Mouse (Mus musculus): ENCODE results near the gene Babam2.

The Babam2 gene

GRCm38 (mm10) chr5:31987541-31988307 is 290.2 kb downstream of the Babam2 start:
- DNase-seq (ENCODE audit: low spot score in 2 of 2): no peak

- DNase-seq (ENCODE audit: low spot score in 2 of 2): no peak
These were observed 299.9 kb downstream of the Babam2 start for GRCm38 (mm10) chr5:31997189-31997954.

- no peak for DNase-seq (ENCODE audit: low spot score in 2 of 2)
These were observed 301.3 kb downstream of the Babam2 start for GRCm38 (mm10) chr5:31998806-31999205.

GRCm38 (mm10) chr5:32000076-32000475 is 302.6 kb downstream of the Babam2 start:
- no peak for DNase-seq (ENCODE audit: low spot score in 2 of 2)

- no peak for DNase-seq (ENCODE audit: low spot score in 2 of 2)
These were observed 303.8 kb downstream of the Babam2 start for GRCm38 (mm10) chr5:32001266-32001665.

GRCm38 (mm10) chr5:32001771-32002170 is 304.3 kb downstream of the Babam2 start:
- DNase-seq (ENCODE audit: low spot score in 2 of 2): no peak

GRCm38 (mm10) chr5:32008401-32008800 is 310.9 kb downstream of the Babam2 start:
- DNase-seq (ENCODE audit: low spot score in 2 of 2): no peak

- no peak for DNase-seq (ENCODE audit: low spot score in 2 of 2)
These were observed 312.6 kb downstream of the Babam2 start for GRCm38 (mm10) chr5:32010056-32010455.

GRCm38 (mm10) chr5:32013053-32013452 is 315.6 kb downstream of the Babam2 start:
- DNase-seq (ENCODE audit: low spot score in 2 of 2): no peak

- DNase-seq (ENCODE audit: low spot score in 2 of 2): no peak
These were observed 317.3 kb downstream of the Babam2 start for GRCm38 (mm10) chr5:32014786-32015185.

- DNase-seq (ENCODE audit: low spot score in 2 of 2): no peak
These were observed 318.5 kb downstream of the Babam2 start for GRCm38 (mm10) chr5:32015949-32016478.

GRCm38 (mm10) chr5:32017686-32018085 is 320.2 kb downstream of the Babam2 start:
- DNase-seq (ENCODE audit: low spot score in 2 of 2): no peak

- no peak for DNase-seq (ENCODE audit: low spot score in 2 of 2)
These were observed 320.8 kb downstream of the Babam2 start for GRCm38 (mm10) chr5:32018276-32018675.

- DNase-seq (ENCODE audit: low spot score in 2 of 2): no peak
These were observed 332.4 kb downstream of the Babam2 start for GRCm38 (mm10) chr5:32029834-32030433.

- no peak for DNase-seq (ENCODE audit: low spot score in 2 of 2)
These were observed 335.7 kb downstream of the Babam2 start for GRCm38 (mm10) chr5:32033185-32033584.

- DNase-seq (ENCODE audit: low spot score in 2 of 2): no peak
These were observed 336.1 kb downstream of the Babam2 start for GRCm38 (mm10) chr5:32033621-32034020.

- no peak for DNase-seq (ENCODE audit: low spot score in 2 of 2)
These were observed 337.1 kb downstream of the Babam2 start for GRCm38 (mm10) chr5:32034475-32035054.

GRCm38 (mm10) chr5:32035721-32036320 is 338.3 kb downstream of the Babam2 start:
- no peak for DNase-seq (ENCODE audit: low spot score in 2 of 2)

GRCm38 (mm10) chr5:32036896-32037295 is 339.4 kb downstream of the Babam2 start:
- DNase-seq (ENCODE audit: low spot score in 2 of 2): no peak

- no peak for DNase-seq (ENCODE audit: low spot score in 2 of 2)
These were observed 340.1 kb downstream of the Babam2 start for GRCm38 (mm10) chr5:32037546-32037945.

- no peak for DNase-seq (ENCODE audit: low spot score in 2 of 2)
These were observed 341.5 kb downstream of the Babam2 start for GRCm38 (mm10) chr5:32038994-32039393.

- no peak for DNase-seq (ENCODE audit: low spot score in 2 of 2)
These were observed 342.0 kb downstream of the Babam2 start for GRCm38 (mm10) chr5:32039511-32039910.

Measured in frontal cortex, postnatal 10 days (tissue).